Mouse (Mus musculus): Measurements from ENCODE around the gene Clock. TPM values are rescaled to one million over a fixed set of nuclear protein-coding genes. Genes with fewer than 3 reads are reported as not detected.

Gene Clock
- polyA plus RNA-seq, 1 experiment = 8.6 TPM

GRCm38 (mm10) chr5:76193075-76193474 lies 111.5 kb downstream of the Clock start:
- Histone ChIP-seq H3K36me3 (ENCODE audit: control insufficient read depth, insufficient read depth, low read length) (no peaks in the 10 kb centered on the region; the same call in 1 of the 2 replicates), H3K4me1 (ENCODE audit: control insufficient read depth, insufficient read depth, low read length) (no peaks in the 10 kb centered on the region), H3K27me3 (ENCODE audit: control insufficient read depth, insufficient read depth, low read length) (no peaks in the 10 kb centered on the region), H3K4me3 (ENCODE audit: control insufficient read depth, low read depth, low read length) (no peak overlapping the region), H3K27ac (ENCODE audit: control insufficient read depth, insufficient read depth, low read depth, low read length) (no peak overlapping the region)
- TF ChIP-seq CTCF (IDR thresholded peaks at IDR 0.05; ENCODE audit: control insufficient read depth, insufficient read depth, insufficient replicate concordance, low read depth, low read length) = no peak
- TF ChIP-seq POLR2A (IDR thresholded peaks at IDR 0.05; ENCODE audit: control insufficient read depth, low read depth, low read length) = no peak

- TF ChIP-seq POLR2A (IDR thresholded peaks at IDR 0.05; ENCODE audit: control insufficient read depth, low read depth, low read length) = no peak
- no peak for TF ChIP-seq CTCF (IDR thresholded peaks at IDR 0.05; ENCODE audit: control insufficient read depth, insufficient read depth, insufficient replicate concordance, low read depth, low read length)
- H3K36me3 ChIP-seq (ENCODE audit: control insufficient read depth, insufficient read depth, low read length) = no peaks in the 10 kb centered on the region; the same call in 1 of the 2 replicates
- no peak overlapping the region for H3K4me3 ChIP-seq (ENCODE audit: control insufficient read depth, low read depth, low read length)
- no peak overlapping the region for H3K27ac ChIP-seq (ENCODE audit: control insufficient read depth, insufficient read depth, low read depth, low read length)
- H3K4me1 ChIP-seq (ENCODE audit: control insufficient read depth, insufficient read depth, low read length) = no peaks in the 10 kb centered on the region
- no peaks in the 10 kb centered on the region for H3K27me3 ChIP-seq (ENCODE audit: control insufficient read depth, insufficient read depth, low read length)
These were observed 114.0 kb downstream of the Clock start for GRCm38 (mm10) chr5:76190609-76191008.

- no peak overlapping the region for H3K27ac ChIP-seq (ENCODE audit: control insufficient read depth, insufficient read depth, low read depth, low read length)
- no peak overlapping the region for H3K4me3 ChIP-seq (ENCODE audit: control insufficient read depth, low read depth, low read length)
- no peaks in the 10 kb centered on the region; the same call in 1 of the 2 replicates for H3K36me3 ChIP-seq (ENCODE audit: control insufficient read depth, insufficient read depth, low read length)
- H3K4me1 ChIP-seq (ENCODE audit: control insufficient read depth, insufficient read depth, low read length) = peaks cover 4% of the 10 kb centered on the region
- TF ChIP-seq POLR2A (IDR thresholded peaks at IDR 0.05; ENCODE audit: control insufficient read depth, low read depth, low read length) (no peak), CTCF (IDR thresholded peaks at IDR 0.05; ENCODE audit: control insufficient read depth, insufficient read depth, insufficient replicate concordance, low read depth, low read length) (no peak)
- H3K27me3 ChIP-seq (ENCODE audit: control insufficient read depth, insufficient read depth, low read length) = no peaks in the 10 kb centered on the region
These were observed 116.7 kb downstream of the Clock start for GRCm38 (mm10) chr5:76187885-76188284.

- no peak for TF ChIP-seq CTCF (IDR thresholded peaks at IDR 0.05; ENCODE audit: control insufficient read depth, insufficient read depth, insufficient replicate concordance, low read depth, low read length)
- TF ChIP-seq POLR2A (IDR thresholded peaks at IDR 0.05; ENCODE audit: control insufficient read depth, low read depth, low read length) = no peak
- H3K4me1 ChIP-seq (ENCODE audit: control insufficient read depth, insufficient read depth, low read length) = peaks cover 4% of the 10 kb centered on the region
- peak overlapping the region; percentile 98 for H3K4me3 ChIP-seq (ENCODE audit: control insufficient read depth, low read depth, low read length)
- no peaks in the 10 kb centered on the region for H3K36me3 ChIP-seq (ENCODE audit: control insufficient read depth, insufficient read depth, low read length)
- peak overlapping the region; percentile 97 for H3K27ac ChIP-seq (ENCODE audit: control insufficient read depth, insufficient read depth, low read depth, low read length)
- H3K27me3 ChIP-seq (ENCODE audit: control insufficient read depth, insufficient read depth, low read length) = no peaks in the 10 kb centered on the region
These were observed 120.1 kb downstream of the Clock start for GRCm38 (mm10) chr5:76184286-76185080.

GRCm38 (mm10) chr5:76183750-76184261 lies 120.8 kb downstream of the Clock start, which contains the start of gene Tmem165:
TSS of gene Tmem165 (plus strand) at chr5:76183880.
- peaks cover 5% of the 10 kb centered on the region for H3K4me1 ChIP-seq (ENCODE audit: control insufficient read depth, insufficient read depth, low read length)
- H3K27ac ChIP-seq (ENCODE audit: control insufficient read depth, insufficient read depth, low read depth, low read length) = peak within 1 kb of the TSS; percentile 97
- peak; percentile 96 for TF ChIP-seq POLR2A (IDR thresholded peaks at IDR 0.05; ENCODE audit: control insufficient read depth, low read depth, low read length)
- TF ChIP-seq CTCF (IDR thresholded peaks at IDR 0.05; ENCODE audit: control insufficient read depth, insufficient read depth, insufficient replicate concordance, low read depth, low read length) = no peak
- no peaks in the 10 kb centered on the region for H3K27me3 ChIP-seq (ENCODE audit: control insufficient read depth, insufficient read depth, low read length)
- peak within 1 kb of the TSS; percentile 98 for H3K4me3 ChIP-seq (ENCODE audit: control insufficient read depth, low read depth, low read length)
- no peaks in the 10 kb centered on the region for H3K36me3 ChIP-seq (ENCODE audit: control insufficient read depth, insufficient read depth, low read length)

- peaks cover 8% of the 10 kb centered on the region for H3K4me1 ChIP-seq (ENCODE audit: control insufficient read depth, insufficient read depth, low read length)
- peak overlapping the region; percentile 87 for H3K27ac ChIP-seq (ENCODE audit: control insufficient read depth, insufficient read depth, low read depth, low read length)
- H3K27me3 ChIP-seq (ENCODE audit: control insufficient read depth, insufficient read depth, low read length) = no peaks in the 10 kb centered on the region
- TF ChIP-seq POLR2A (IDR thresholded peaks at IDR 0.05; ENCODE audit: control insufficient read depth, low read depth, low read length) (no peak), CTCF (IDR thresholded peaks at IDR 0.05; ENCODE audit: control insufficient read depth, insufficient read depth, insufficient replicate concordance, low read depth, low read length) (no peak)
- H3K4me3 ChIP-seq (ENCODE audit: control insufficient read depth, low read depth, low read length) = peak overlapping the region; percentile 98
- no peaks in the 10 kb centered on the region for H3K36me3 ChIP-seq (ENCODE audit: control insufficient read depth, insufficient read depth, low read length)
These were observed 121.4 kb downstream of the Clock start for GRCm38 (mm10) chr5:76183043-76183749.

- Histone ChIP-seq H3K4me3 (ENCODE audit: control insufficient read depth, low read depth, low read length) (no peak overlapping the region), H3K27ac (ENCODE audit: control insufficient read depth, insufficient read depth, low read depth, low read length) (no peak overlapping the region), H3K27me3 (ENCODE audit: control insufficient read depth, insufficient read depth, low read length) (no peaks in the 10 kb centered on the region), H3K36me3 (ENCODE audit: control insufficient read depth, insufficient read depth, low read length) (no peaks in the 10 kb centered on the region), H3K4me1 (ENCODE audit: control insufficient read depth, insufficient read depth, low read length) (peaks cover 8% of the 10 kb centered on the region)
- TF ChIP-seq CTCF (IDR thresholded peaks at IDR 0.05; ENCODE audit: control insufficient read depth, insufficient read depth, insufficient replicate concordance, low read depth, low read length) = no peak
- TF ChIP-seq POLR2A (IDR thresholded peaks at IDR 0.05; ENCODE audit: control insufficient read depth, low read depth, low read length) = no peak
These were observed 122.3 kb downstream of the Clock start for GRCm38 (mm10) chr5:76182326-76182725.

Data from testis, adult 2 months (tissue).